Mouse (Mus musculus) embryonic facial prominence, embryonic 14.5 days (tissue): ENCODE measurements around the gene Cd34. TPM values are rescaled to one million over a fixed set of nuclear protein-coding genes. Genes with fewer than 3 reads are reported as not detected.

Experiments
- ATAC-seq: fragments of 200-750 bp; cut with Nextera tagmentation; 2 replicates; pipeline ENCODE4 v1.8.0; 2017; ENCODE audit warnings: low read depth, moderate number of reproducible peaks, moderate TSS enrichment
- DNase-seq: peaks from one replicate; pipeline ENCODE4 v3.0.0-alpha.2; 2015; ENCODE audit warnings: low spot score
- H3K27ac ChIP-seq: fragments of 300-500 bp; sonication (generic); replicated peaks from 2 replicates; pipeline ENCODE4 v1.5.1; 2014; ENCODE audit warnings: low read depth, mild to moderate bottlenecking, low read length, moderate library complexity
- H3K27me3 ChIP-seq: fragments of 300-500 bp; sonication (generic); replicated peaks from 2 replicates; pipeline ENCODE4 v1.6.1; 2014; ENCODE audit warnings: low read length; ENCODE audit not compliant: control insufficient read depth, insufficient read depth
- H3K36me3 ChIP-seq: fragments of 300-500 bp; sonication (generic); 2 replicates; pipeline ENCODE4 v1.6.1; 2014; ENCODE audit warnings: low read length, mixed read lengths; ENCODE audit not compliant: control insufficient read depth, insufficient read depth
- H3K4me1 ChIP-seq: fragments of 300-500 bp; sonication (generic); 2 replicates; pipeline ENCODE4 v1.6.1; 2014; ENCODE audit warnings: antibody characterized with exemption, low read length; ENCODE audit not compliant: control insufficient read depth, insufficient read depth
- H3K4me2 ChIP-seq: fragments of 300-500 bp; sonication (generic); 2 replicates; pipeline ENCODE4 v1.6.1; 2014; ENCODE audit warnings: low read depth, mild to moderate bottlenecking, low read length, moderate library complexity, mixed read lengths
- H3K4me3 ChIP-seq: fragments of 300-500 bp; sonication (generic); 2 replicates; pipeline ENCODE4 v1.5.1; 2014; ENCODE audit warnings: low read depth, mild to moderate bottlenecking, low read length
- H3K9ac ChIP-seq: fragments of 300-500 bp; sonication (generic); 2 replicates; pipeline ENCODE4 v1.6.1; 2014; ENCODE audit warnings: low read depth, mild to moderate bottlenecking, low read length, moderate library complexity, mixed read lengths
- H3K9me3 ChIP-seq: fragments of 300-500 bp; sonication (generic); 2 replicates; pipeline ENCODE4 v1.6.1; 2016; ENCODE audit warnings: low read length; ENCODE audit not compliant: control insufficient read depth
- WGBS: fragments of 180-500 bp; shearing (Covaris S2); extraction: QIAGEN DNeasy Blood & Tissue Kit; methylation state at CpG from one replicate; pipeline ENCODE4 v1.1.7; 2014; 5-methylcytosine and 5-hydroxymethylcytosine counted together
- polyA plus RNA-seq: library from polyadenylated mRNA; unstranded; fragments of >200 nt; fragmentation: Nextera tagmentation; extraction: Ambion mirVana; gene quantifications from 2 replicates; pipeline ENCODE4 v1.2.1, GENCODE M21; 2014

Gene Cd34
- polyA plus RNA-seq, 1 experiment from 2014 or later, result 137 TPM

DNA sequence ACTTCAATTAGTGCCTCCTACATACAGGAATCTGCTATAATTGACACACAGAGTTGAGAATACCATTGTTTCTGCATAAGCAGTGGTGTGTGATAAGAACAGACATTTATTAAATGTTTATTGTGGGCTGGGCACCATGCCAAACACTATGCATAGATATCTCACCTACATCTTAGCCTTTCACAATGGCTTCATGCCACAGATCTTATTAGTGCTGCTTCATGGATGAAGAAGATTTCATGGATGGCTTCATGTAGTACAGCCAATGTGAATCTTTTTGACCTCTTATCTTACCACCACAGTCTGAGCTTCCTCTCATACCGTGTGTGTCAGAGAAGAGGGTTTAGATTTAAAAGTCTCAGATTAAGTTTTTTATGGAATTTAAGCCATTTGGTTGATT lies 65.6 kb downstream of the Cd34 start:
- no peak overlapping the region for H3K4me3 ChIP-seq
- no peak overlapping the region for H3K27ac ChIP-seq
- no peak overlapping the region for H3K9ac ChIP-seq
- H3K4me2 ChIP-seq, result no peak overlapping the region
- H3K27me3 ChIP-seq, result no peaks in the 10 kb centered on the region
- ATAC-seq (no peak), DNase-seq (no peak)
- no peaks in the 10 kb centered on the region for H3K4me1 ChIP-seq
- 82% methylated on average over 1 of the region's 1 CpGs for WGBS
- no peaks in the 10 kb centered on the region for H3K9me3 ChIP-seq
- no peaks in the 10 kb centered on the region for H3K36me3 ChIP-seq

GRCm38 (mm10) chr1:195006267-195006666 lies 67.6 kb downstream of the Cd34 start:
- Histone ChIP-seq H3K27ac (no peak overlapping the region), H3K27me3 (no peaks in the 10 kb centered on the region)
- ATAC-seq, result no peak

More at GRCm38 (mm10) chr1:195006267-195006666, 67.6 kb downstream of the Cd34 start:
- Histone ChIP-seq H3K4me2 (no peak overlapping the region), H3K36me3 (no peaks in the 10 kb centered on the region), H3K9ac (no peak overlapping the region), H3K4me3 (no peak overlapping the region), H3K4me1 (no peaks in the 10 kb centered on the region), H3K9me3 (no peaks in the 10 kb centered on the region)
- no peak for DNase-seq

Other genes starting within 250 kb of the Cd34 start
- gene Cd46, start 153.4 kb downstream of the Cd34 start, polyA plus RNA-seq, result 0.89 and 1.4 TPM in 2 replicates
- gene Cr1l, start 192.8 kb downstream of the Cd34 start, polyA plus RNA-seq, result 57.0 and 67.3 TPM in 2 replicates
- gene Cr2, start 237.9 kb downstream of the Cd34 start, polyA plus RNA-seq, result 0.22 and 0.38 TPM in 2 replicates